ENCODE assay signal across 14 mouse cellular contexts in the genomic region with DNA sequence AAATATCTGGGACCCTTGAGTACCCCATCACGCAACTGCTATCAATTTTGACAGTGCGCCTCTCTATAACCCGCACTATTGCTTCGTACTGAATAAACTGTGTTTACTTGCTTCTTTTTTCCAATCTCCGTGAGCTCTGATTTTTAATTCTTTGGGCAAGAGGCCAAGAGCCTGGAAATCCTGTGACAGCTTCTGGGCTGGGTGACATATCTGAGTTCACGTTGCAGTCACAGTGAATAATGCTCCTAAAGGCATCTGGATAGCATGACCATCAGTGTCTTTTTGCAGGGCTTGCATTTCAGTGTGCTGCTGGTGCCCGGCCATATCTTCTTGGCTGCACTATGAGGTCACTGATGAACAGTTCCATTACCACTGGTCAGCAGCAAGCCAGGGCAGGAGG.
DNase-seq lines count a peak whose midpoint lies in the region; ATAC-seq and TF ChIP-seq lines count a peak whose summit lies in the region.
"Had no signal": no experiment of that assay in that cellular context is flagged by ENCODE, and none has a peak within 500 bp of the region (broad histone marks: within the 10 kb centered on the region; RNA-seq: fewer than 3 reads in every experiment).

No protein-coding gene starts in this region.

- peak; percentile 53 to 66 for DNase-seq in cerebellum, postnatal 10 days
- DNase-seq in cerebellum, adult 9-11 months = no peak
- peak; percentile 19 for DNase-seq in heart, postnatal 4 days
- DNase-seq in heart, adult 8-10 months (ENCODE audit: low spot score) = no peak
- DNase-seq in kidney, postnatal 4 days = peak; percentile 21 to 43
- DNase-seq in kidney, adult 11 months = no peak
- DNase-seq in stomach, postnatal 0 days (ENCODE audit: low spot score) = no peak
- DNase-seq: cerebellum, postnatal 25 days; gastrocnemius, postnatal 14 days; layer of hippocampus, postnatal 36 days; lung, adult 18-20 months; right cerebral cortex, postnatal 14 days had no signal

- peak; percentile 33; the same call in 1 of the 2 replicates for ATAC-seq in stomach, embryonic 14.5 days (ENCODE audit: insufficient number of reproducible peaks, insufficient read depth, low FRiP score, low read depth)
- ATAC-seq in stomach, postnatal 0 days (ENCODE audit: low FRiP score, low TSS enrichment) = no peak

- H3K4me2 ChIP-seq in stomach, embryonic 14.5 days (replicated peaks; ENCODE audit: low read depth, low read length) = no peak overlapping the region
- H3K4me2 ChIP-seq in stomach, postnatal 0 days (replicated peaks; ENCODE audit: low read depth) = no peak overlapping the region
- H3K4me2 ChIP-seq: neural tube, embryonic 13.5 days had no signal

- no peak for TF ChIP-seq EP300 in stomach, postnatal 0 days (optimal IDR thresholded peaks at IDR 0.05)

- H3K36me3 ChIP-seq in stomach, embryonic 14.5 days (ENCODE audit: control insufficient read depth, insufficient read depth, low read length) = no peaks in the 10 kb centered on the region
- no peaks in the 10 kb centered on the region for H3K36me3 ChIP-seq in stomach, postnatal 0 days (ENCODE audit: control insufficient read depth, insufficient read depth, low read length)
- H3K36me3 ChIP-seq: neural tube, embryonic 13.5 days had no signal

- H3K4me3 ChIP-seq in stomach, embryonic 14.5 days (ENCODE audit: low read depth, low read length) = no peak overlapping the region
- no peak overlapping the region for H3K4me3 ChIP-seq in stomach, postnatal 0 days (ENCODE audit: low read depth, low read length)
- H3K4me3 ChIP-seq: neural tube, embryonic 13.5 days had no signal

- H3K9me3 ChIP-seq in stomach, embryonic 14.5 days (ENCODE audit: control insufficient read depth, low read depth, low read length) = no peaks in the 10 kb centered on the region
- H3K9me3 ChIP-seq in stomach, postnatal 0 days (ENCODE audit: control insufficient read depth, low read length) = no peaks in the 10 kb centered on the region
- H3K9me3 ChIP-seq: neural tube, embryonic 13.5 days had no signal

- H3K27ac ChIP-seq in stomach, embryonic 14.5 days (ENCODE audit: low read length) = no peak overlapping the region
- no peak overlapping the region for H3K27ac ChIP-seq in stomach, postnatal 0 days (replicated peaks)
- H3K27ac ChIP-seq: neural tube, embryonic 13.5 days had no signal

- WGBS in stomach, embryonic 14.5 days = 62% methylated on average over 7 of the region's 7 CpGs
- WGBS in stomach, postnatal 0 days = 52% methylated on average over 7 of the region's 7 CpGs

- no peaks in the 10 kb centered on the region for H3K27me3 ChIP-seq in stomach, embryonic 14.5 days (ENCODE audit: control insufficient read depth, insufficient read depth, low read length)
- H3K27me3 ChIP-seq in stomach, postnatal 0 days (ENCODE audit: control insufficient read depth, insufficient read depth, low read length) = no peaks in the 10 kb centered on the region
- H3K27me3 ChIP-seq: neural tube, embryonic 13.5 days had no signal

- H3K4me1 ChIP-seq in stomach, embryonic 14.5 days (ENCODE audit: control insufficient read depth, insufficient read depth, low read length) = no peaks in the 10 kb centered on the region
- no peaks in the 10 kb centered on the region for H3K4me1 ChIP-seq in stomach, postnatal 0 days (replicated peaks; ENCODE audit: control insufficient read depth, insufficient read depth)
- H3K4me1 ChIP-seq: neural tube, embryonic 13.5 days had no signal

- no peak overlapping the region for H3K9ac ChIP-seq in stomach, embryonic 14.5 days (replicated peaks; ENCODE audit: low read depth, low read length)
- H3K9ac ChIP-seq in stomach, postnatal 0 days (ENCODE audit: low read length) = no peak overlapping the region
- H3K9ac ChIP-seq: neural tube, embryonic 13.5 days had no signal

- TF ChIP-seq CTCF in stomach, postnatal 0 days (IDR thresholded peaks at IDR 0.05; ENCODE audit: low read depth) = no peak

Comparison
In these comparisons a context has a peak if more than half of its experiments do, and no peak if none do; other contexts are left out.
1. DNase-seq: peak in cerebellum, postnatal 10 days (2 of 2), heart, postnatal 4 days (single experiment) and kidney, postnatal 4 days (2 of 2); none in cerebellum, adult 9-11 months (single experiment), heart, adult 8-10 months (single experiment), kidney, adult 11 months (single experiment) and stomach, postnatal 0 days (single experiment).